Mouse (Mus musculus) left cerebral cortex, postnatal 4 days (tissue): ENCODE data around the gene Rragc. TPM values are rescaled to one million over a fixed set of nuclear protein-coding genes. Genes with fewer than 3 reads are reported as not detected.
A peak's percentile ranks its signal among the peaks of the same experiment; 100 is the strongest.

ENCODE experiments used
- DNase-seq: peaks from one replicate; pipeline ENCODE4 v3.0.0-alpha.2; 2022
- intact Hi-C: fragments of 180-260 bp; cut with DNase I; formaldehyde crosslinking; loops from one replicate; pipeline ENCODE4 v1.15.1; 2025
- total RNA-seq, 2 experiments: library from RNA; stranded (reverse); gene quantifications; 2 replicates each; pipeline ENCODE4 v1.2.3; 2021

Rragc gene
- total RNA-seq, 2 experiments from 2014 or later = 45.7 to 48.4 TPM

- DNase-seq = no peak
- intact Hi-C loops = no loop called here
These were observed 32.4 kb downstream of the Rragc start for GRCm38 (mm10) chr4:123949649-123950048.

- intact Hi-C loops = no loop called here
- no peak for DNase-seq
These were observed 34.8 kb downstream of the Rragc start for GRCm38 (mm10) chr4:123952059-123952458.

GRCm38 (mm10) chr4:123956703-123957491, 39.7 kb downstream of the Rragc start:
- intact Hi-C loops = loop anchor here (5.0 kb wide), 1 partner anchor 705 kb away; no protein-coding TSS in a partner anchor
- peak; percentile 93 for DNase-seq

- no peak for DNase-seq
- intact Hi-C loops = loop anchor here (5.0 kb wide), 1 partner anchor 705 kb away; no protein-coding TSS in a partner anchor
These were observed 40.2 kb downstream of the Rragc start for GRCm38 (mm10) chr4:123957492-123957808.

GRCm38 (mm10) chr4:123957891-123958290, 40.6 kb downstream of the Rragc start:
- intact Hi-C loops = loop anchor here (5.0 kb wide), 1 partner anchor 704 kb away; no protein-coding TSS in a partner anchor
- DNase-seq = no peak

- no peak for DNase-seq
- intact Hi-C loops = loop anchor here (10.0 kb wide), 1 partner anchor 244 kb away; no protein-coding TSS in a partner anchor
These were observed 43.7 kb downstream of the Rragc start for GRCm38 (mm10) chr4:123960955-123961354.

GRCm38 (mm10) chr4:123962721-123963120, 45.5 kb downstream of the Rragc start:
- intact Hi-C loops = loop anchor here (10.0 kb wide), 1 partner anchor 242 kb away; no protein-coding TSS in a partner anchor
- no peak for DNase-seq

GRCm38 (mm10) chr4:123968663-123969321, 51.5 kb downstream of the Rragc start:
- intact Hi-C loops = loop anchor here (10.0 kb wide), 1 partner anchor 236 kb away; no protein-coding TSS in a partner anchor
- no peak for DNase-seq

- DNase-seq = no peak
- intact Hi-C loops = loop anchor here (10.0 kb wide), 1 partner anchor 235 kb away; no protein-coding TSS in a partner anchor
These were observed 52.2 kb downstream of the Rragc start for GRCm38 (mm10) chr4:123969458-123969857.

GRCm38 (mm10) chr4:123971059-123971458, 53.8 kb downstream of the Rragc start:
- intact Hi-C loops = no loop called here
- no peak for DNase-seq

GRCm38 (mm10) chr4:123972423-123973049, 55.3 kb downstream of the Rragc start:
- intact Hi-C loops = no loop called here
- no peak for DNase-seq

GRCm38 (mm10) chr4:123982105-123982504, 64.9 kb downstream of the Rragc start:
- no peak for DNase-seq
- intact Hi-C loops = no loop called here

Other genes starting within 250 kb of the Rragc start
- 100 to 1,000 TPM; 337 to 347 TPM for gene Macf1, start 233.1 kb upstream of the Rragc start, total RNA-seq
- 100 to 1,000 TPM; 134 to 138 TPM for gene Ndufs5, start 199.2 kb upstream of the Rragc start, total RNA-seq
- gene Akirin1, start 167.1 kb upstream of the Rragc start, total RNA-seq = 10 to 100 TPM; 46.5 to 46.9 TPM
- 1 to 10 TPM in 1 of 2 experiments, under 1 TPM in 1; 0.95 to 1.5 TPM for gene Rhbdl2, start 129.6 kb upstream of the Rragc start, total RNA-seq
- gene 4933427I04Rik, start 57.8 kb upstream of the Rragc start, total RNA-seq = not detected
- gene Mycbp, start 12.6 kb upstream of the Rragc start, total RNA-seq = 10 to 100 TPM; 16.8 to 17.6 TPM
- gene 4930535I16Rik, start 576 bp downstream of the Rragc start, total RNA-seq = not detected